Mouse (Mus musculus) adipose tissue, adult 10 weeks (tissue): ENCODE measurements around the gene Defa20. TPM values are rescaled to one million over a fixed set of nuclear protein-coding genes. Genes with fewer than 3 reads are reported as not detected.

Source experiments
- polyA plus RNA-seq: library from polyadenylated mRNA; stranded (reverse); fragments of 350-450 nt; fragmentation: Illumina TruSeq; extraction: RNeasy Lipid Tissue Mini Kit (QIAGEN cat#74804); gene quantifications from one replicate; pipeline ENCODE4 v1.2.3, GENCODE M21; 2014; ENCODE audit warnings: low read depth, low replicate concordance

Gene Defa20
- not detected for polyA plus RNA-seq

DNA sequence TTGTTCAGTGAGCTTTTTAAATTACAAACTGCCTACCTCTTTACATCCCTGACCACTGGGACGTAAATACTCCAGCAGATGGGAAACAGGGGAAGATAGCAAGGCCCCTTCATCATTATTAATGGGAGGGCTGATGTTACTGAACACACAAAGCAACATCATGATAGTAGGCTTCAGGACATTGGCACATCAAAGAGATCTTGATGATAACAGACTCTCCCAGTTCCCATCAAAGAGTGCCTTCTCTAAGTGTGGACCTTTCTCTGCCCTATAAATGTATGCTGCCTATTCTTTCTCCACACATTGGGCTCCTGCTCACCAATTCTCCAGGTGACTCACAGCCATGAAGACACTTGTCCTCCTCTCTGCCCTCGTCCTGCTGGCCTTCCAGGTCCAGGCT is at the start of gene Defa20:
Gene Defa20, plus strand, starts transcription at position 301 of the 400 bp plus-strand sequence.

DNA sequence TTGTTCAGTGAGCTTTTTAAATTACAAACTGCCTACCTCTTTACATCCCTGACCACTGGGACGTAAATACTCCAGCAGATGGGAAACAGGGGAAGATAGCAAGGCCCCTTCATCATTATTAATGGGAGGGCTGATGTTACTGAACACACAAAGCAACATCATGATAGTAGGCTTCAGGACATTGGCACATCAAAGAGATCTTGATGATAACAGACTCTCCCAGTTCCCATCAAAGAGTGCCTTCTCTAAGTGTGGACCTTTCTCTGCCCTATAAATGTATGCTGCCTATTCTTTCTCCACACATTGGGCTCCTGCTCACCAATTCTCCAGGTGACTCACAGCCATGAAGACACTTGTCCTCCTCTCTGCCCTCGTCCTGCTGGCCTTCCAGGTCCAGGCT is 19.7 kb downstream of the Defa20 start, which contains the start of gene Defa32:
Gene Defa32, plus strand, starts transcription at position 301 of the 400 bp plus-strand sequence.

Other genes starting within 250 kb of the Defa20 start
- gene Defa27, start 193.7 kb upstream of the Defa20 start, polyA plus RNA-seq, result not detected
- not detected for gene Defa29, start 182.2 kb upstream of the Defa20 start, polyA plus RNA-seq
- not detected for gene Defa2, start 130.7 kb upstream of the Defa20 start, polyA plus RNA-seq
- not detected for gene Defa33, start 117.4 kb upstream of the Defa20 start, polyA plus RNA-seq
- not detected for gene Defa36, start 81.8 kb upstream of the Defa20 start, polyA plus RNA-seq
- 0.88 TPM for gene Gm7849, start 52.7 kb upstream of the Defa20 start, polyA plus RNA-seq
- not detected for gene Defa32, start 19.8 kb downstream of the Defa20 start, polyA plus RNA-seq
- gene Defa37, start 56.1 kb downstream of the Defa20 start, polyA plus RNA-seq, result not detected
- gene Defa28, start 73.7 kb downstream of the Defa20 start, polyA plus RNA-seq, result not detected
- not detected for gene Gm7861, start 85.2 kb downstream of the Defa20 start, polyA plus RNA-seq
- not detected for gene Defa26, start 108.9 kb downstream of the Defa20 start, polyA plus RNA-seq
- not detected for gene Defa17, start 146.5 kb downstream of the Defa20 start, polyA plus RNA-seq
- gene Defa34, start 156.5 kb downstream of the Defa20 start, polyA plus RNA-seq, result not detected
- 2.5 TPM for gene AY761184, start 194.4 kb downstream of the Defa20 start, polyA plus RNA-seq
- gene Defa24, start 225.2 kb downstream of the Defa20 start, polyA plus RNA-seq, result 1.1 TPM